Mouse (Mus musculus): ENCODE data around the gene Tfb2m. TPM values are rescaled to one million over a fixed set of nuclear protein-coding genes. Genes with fewer than 3 reads are reported as not detected.

Gene Tfb2m
- polyA plus RNA-seq, 1 experiment from 2014 or later, result 27.0 TPM

- ATAC-seq (ENCODE audit: insufficient number of reproducible peaks, insufficient read depth, low FRiP score, low TSS enrichment, low read depth), result no peak
- no peak overlapping the region for H3K4me3 ChIP-seq (replicated peaks)
- no peak overlapping the region for H3K4me2 ChIP-seq
- H3K9ac ChIP-seq (replicated peaks), result no peak overlapping the region
- WGBS, result 79% methylated on average over 3 of the region's 3 CpGs
- peak overlapping the region; percentile 60 for H3K27ac ChIP-seq
- H3K4me1 ChIP-seq (replicated peaks), result peaks cover 12% of the 10 kb centered on the region
- no peaks in the 10 kb centered on the region for H3K9me3 ChIP-seq
- H3K27me3 ChIP-seq, result no peaks in the 10 kb centered on the region
- H3K36me3 ChIP-seq, result peaks cover 42% of the 10 kb centered on the region
Measured at GRCm38 (mm10) chr1:179539887-179540286, 6.2 kb downstream of the Tfb2m start.

GRCm38 (mm10) chr1:179539054-179539453 is 7.0 kb downstream of the Tfb2m start:
- H3K27ac ChIP-seq, result no peak overlapping the region
- peaks cover 49% of the 10 kb centered on the region for H3K36me3 ChIP-seq
- no peak overlapping the region for H3K9ac ChIP-seq (replicated peaks)
- peaks cover 10% of the 10 kb centered on the region for H3K4me1 ChIP-seq (replicated peaks)
- no peak for ATAC-seq (ENCODE audit: insufficient number of reproducible peaks, insufficient read depth, low FRiP score, low TSS enrichment, low read depth)
- 91% methylated on average over 3 of the region's 3 CpGs for WGBS
- H3K4me2 ChIP-seq, result no peak overlapping the region
- H3K4me3 ChIP-seq (replicated peaks), result no peak overlapping the region
- H3K9me3 ChIP-seq, result no peaks in the 10 kb centered on the region
- H3K27me3 ChIP-seq, result no peaks in the 10 kb centered on the region

GRCm38 (mm10) chr1:179519901-179520300 is 26.2 kb downstream of the Tfb2m start:
- H3K4me1 ChIP-seq (replicated peaks), result peaks cover 13% of the 10 kb centered on the region
- ATAC-seq (ENCODE audit: insufficient number of reproducible peaks, insufficient read depth, low FRiP score, low TSS enrichment, low read depth), result no peak
- no peak overlapping the region for H3K27ac ChIP-seq
- WGBS, result 77% methylated on average over 3 of the region's 3 CpGs
- no peak overlapping the region for H3K9ac ChIP-seq (replicated peaks)
- H3K9me3 ChIP-seq, result no peaks in the 10 kb centered on the region
- no peaks in the 10 kb centered on the region for H3K27me3 ChIP-seq
- H3K36me3 ChIP-seq, result no peaks in the 10 kb centered on the region
- no peak overlapping the region for H3K4me3 ChIP-seq (replicated peaks)
- no peak overlapping the region for H3K4me2 ChIP-seq

- H3K4me3 ChIP-seq (replicated peaks), result peak within 1 kb of the TSS; percentile 74
- H3K9me3 ChIP-seq, result no peaks in the 10 kb centered on the region
- peak within 1 kb of the TSS; percentile 97 for H3K4me2 ChIP-seq
- ATAC-seq (ENCODE audit: insufficient number of reproducible peaks, insufficient read depth, low FRiP score, low TSS enrichment, low read depth), result peak; percentile 83
- WGBS, result 6% methylated on average over 39 of the region's 39 CpGs
- H3K9ac ChIP-seq (replicated peaks), result peak within 1 kb of the TSS; percentile 79
- H3K27me3 ChIP-seq, result no peaks in the 10 kb centered on the region
- peaks cover 6% of the 10 kb centered on the region for H3K4me1 ChIP-seq (replicated peaks)
- peak within 1 kb of the TSS; percentile 50 for H3K27ac ChIP-seq
- H3K36me3 ChIP-seq, result no peaks in the 10 kb centered on the region
Measured at GRCm38 (mm10) chr1:179517713-179518465, 28.2 kb downstream of the Tfb2m start, which contains the start of gene Smyd3. Gene Smyd3, minus strand, starts transcription at chr1:179518041.

- H3K4me3 ChIP-seq (replicated peaks), result peak overlapping the region; percentile 74
- H3K9me3 ChIP-seq, result no peaks in the 10 kb centered on the region
- H3K27me3 ChIP-seq, result no peaks in the 10 kb centered on the region
- H3K36me3 ChIP-seq, result no peaks in the 10 kb centered on the region
- peaks cover 6% of the 10 kb centered on the region for H3K4me1 ChIP-seq (replicated peaks)
- under 1% methylated on average over 21 of the region's 21 CpGs for WGBS
- peak overlapping the region; percentile 79 for H3K9ac ChIP-seq (replicated peaks)
- H3K4me2 ChIP-seq, result peak overlapping the region; percentile 97
- peak overlapping the region; percentile 50 for H3K27ac ChIP-seq
- ATAC-seq (ENCODE audit: insufficient number of reproducible peaks, insufficient read depth, low FRiP score, low TSS enrichment, low read depth), result peak; percentile 73; the same call in 1 of the 2 replicates
Measured at GRCm38 (mm10) chr1:179516941-179517712, 28.9 kb downstream of the Tfb2m start.

GRCm38 (mm10) chr1:179511895-179512294 is 34.2 kb downstream of the Tfb2m start:
- Histone ChIP-seq H3K36me3 (0 out of 2 replicates have a peak, but pooled peaks cover 3% of the 10 kb centered on the region), H3K27ac (no peak overlapping the region), H3K9me3 (no peaks in the 10 kb centered on the region), H3K27me3 (no peaks in the 10 kb centered on the region), H3K4me2 (no peak overlapping the region), H3K4me3 (replicated peaks) (no peak overlapping the region), H3K9ac (replicated peaks) (no peak overlapping the region), H3K4me1 (replicated peaks) (peaks cover 6% of the 10 kb centered on the region)
- ATAC-seq (ENCODE audit: insufficient number of reproducible peaks, insufficient read depth, low FRiP score, low TSS enrichment, low read depth), result no peak
- WGBS, result 78% methylated on average over 7 of the region's 7 CpGs

- Histone ChIP-seq H3K9ac (replicated peaks) (no peak overlapping the region), H3K27me3 (no peaks in the 10 kb centered on the region), H3K9me3 (no peaks in the 10 kb centered on the region), H3K36me3 (0 out of 2 replicates have a peak, but pooled peaks cover 3% of the 10 kb centered on the region), H3K4me3 (replicated peaks) (no peak overlapping the region), H3K27ac (no peak overlapping the region), H3K4me2 (no peak overlapping the region), H3K4me1 (replicated peaks) (no peaks in the 10 kb centered on the region)
- 87% methylated on average over 13 of the region's 13 CpGs for WGBS
- ATAC-seq (ENCODE audit: insufficient number of reproducible peaks, insufficient read depth, low FRiP score, low TSS enrichment, low read depth), result no peak
Measured at GRCm38 (mm10) chr1:179510546-179511340, 35.3 kb downstream of the Tfb2m start.

- 0 out of 2 replicates have a peak, but pooled peaks cover 3% of the 10 kb centered on the region for H3K36me3 ChIP-seq
- H3K9ac ChIP-seq (replicated peaks), result no peak overlapping the region
- WGBS, result 62% methylated on average over 9 of the region's 9 CpGs
- H3K27ac ChIP-seq, result no peak overlapping the region
- H3K4me3 ChIP-seq (replicated peaks), result no peak overlapping the region
- no peaks in the 10 kb centered on the region for H3K9me3 ChIP-seq
- H3K4me2 ChIP-seq, result no peak overlapping the region
- no peaks in the 10 kb centered on the region for H3K27me3 ChIP-seq
- no peaks in the 10 kb centered on the region for H3K4me1 ChIP-seq (replicated peaks)
- ATAC-seq (ENCODE audit: insufficient number of reproducible peaks, insufficient read depth, low FRiP score, low TSS enrichment, low read depth), result no peak
Measured at GRCm38 (mm10) chr1:179506530-179507315, 39.3 kb downstream of the Tfb2m start.

GRCm38 (mm10) chr1:179502565-179502964 is 43.5 kb downstream of the Tfb2m start:
- Histone ChIP-seq H3K36me3 (no peaks in the 10 kb centered on the region), H3K27ac (no peak overlapping the region), H3K4me3 (replicated peaks) (no peak overlapping the region), H3K9ac (replicated peaks) (no peak overlapping the region), H3K4me1 (replicated peaks) (no peaks in the 10 kb centered on the region), H3K27me3 (no peaks in the 10 kb centered on the region), H3K9me3 (no peaks in the 10 kb centered on the region), H3K4me2 (no peak overlapping the region)
- 15% methylated on average over 3 of the region's 3 CpGs for WGBS
- ATAC-seq (ENCODE audit: insufficient number of reproducible peaks, insufficient read depth, low FRiP score, low TSS enrichment, low read depth), result no peak

GRCm38 (mm10) chr1:179499257-179499656 is 46.8 kb downstream of the Tfb2m start:
- Histone ChIP-seq H3K4me2 (no peak overlapping the region), H3K36me3 (no peaks in the 10 kb centered on the region), H3K9ac (replicated peaks) (no peak overlapping the region), H3K27me3 (no peaks in the 10 kb centered on the region), H3K4me3 (replicated peaks) (no peak overlapping the region), H3K9me3 (no peaks in the 10 kb centered on the region), H3K4me1 (replicated peaks) (no peaks in the 10 kb centered on the region), H3K27ac (no peak overlapping the region)
- no peak for ATAC-seq (ENCODE audit: insufficient number of reproducible peaks, insufficient read depth, low FRiP score, low TSS enrichment, low read depth)
- 76% methylated on average over 3 of the region's 3 CpGs for WGBS

Data from limb, embryonic 12.5 days (tissue).